Mouse (Mus musculus): ENCODE data around the gene Dhcr7.

- TF ChIP-seq MYOG (IDR thresholded peaks at IDR 0.05; ENCODE audit: control insufficient read depth, extremely low read depth, insufficient read length) (no peak), CTCF (IDR thresholded peaks at IDR 0.05; ENCODE audit: control insufficient read depth, insufficient read depth, insufficient read length) (no peak), MYOD1 (IDR thresholded peaks at IDR 0.05; ENCODE audit: control insufficient read depth, insufficient read length, low read depth) (no peak), CEBPB (IDR thresholded peaks at IDR 0.05; ENCODE audit: low read depth) (no peak), USF1 (IDR thresholded peaks at IDR 0.05; ENCODE audit: low read depth) (no peak), MAX (IDR thresholded peaks at IDR 0.05) (no peak)
These were observed 46.8 kb upstream of the Dhcr7 start for GRCm38 (mm10) chr7:143776137-143776536.

Data from C2C12 (cell line).